Mouse (Mus musculus): ENCODE data around the gene Ptpn6. TPM values are rescaled to one million over a fixed set of nuclear protein-coding genes. Genes with fewer than 3 reads are reported as not detected.

Ptpn6 gene
- polyA plus RNA-seq, 1 experiment from 2014 or later, result 5.9 TPM

- Histone ChIP-seq H3K4me1 (replicated peaks) (no peaks in the 10 kb centered on the region), H3K4me2 (no peak overlapping the region), H3K9me3 (no peaks in the 10 kb centered on the region), H3K36me3 (peaks cover 82% of the 10 kb centered on the region), H3K27me3 (no peaks in the 10 kb centered on the region), H3K9ac (no peak overlapping the region), H3K27ac (no peak overlapping the region), H3K4me3 (no peak overlapping the region)
- WGBS, result 52% methylated on average over 3 of the region's 3 CpGs
- ATAC-seq (ENCODE audit: low FRiP score), result peak; percentile 67
These were observed 35.8 kb downstream of the Ptpn6 start for GRCm38 (mm10) chr6:124702784-124703103.

- 0 out of 2 replicates have a peak, but pooled peaks have one; percentile 4 for ATAC-seq (ENCODE audit: low FRiP score)
- H3K4me1 ChIP-seq (replicated peaks), result no peaks in the 10 kb centered on the region
- H3K9ac ChIP-seq, result no peak overlapping the region
- 94% methylated on average over 17 of the region's 17 CpGs for WGBS
- no peak overlapping the region for H3K4me3 ChIP-seq
- no peaks in the 10 kb centered on the region for H3K9me3 ChIP-seq
- no peaks in the 10 kb centered on the region for H3K27me3 ChIP-seq
- H3K27ac ChIP-seq, result no peak overlapping the region
- peaks cover 78% of the 10 kb centered on the region for H3K36me3 ChIP-seq
- no peak overlapping the region for H3K4me2 ChIP-seq
These were observed 36.3 kb downstream of the Ptpn6 start for GRCm38 (mm10) chr6:124702102-124702783.

- H3K27me3 ChIP-seq, result no peaks in the 10 kb centered on the region
- ATAC-seq (ENCODE audit: low FRiP score), result no peak
- H3K9ac ChIP-seq, result no peak overlapping the region
- H3K4me2 ChIP-seq, result no peak overlapping the region
- H3K4me1 ChIP-seq (replicated peaks), result no peaks in the 10 kb centered on the region
- 82% methylated on average over 8 of the region's 8 CpGs for WGBS
- no peak overlapping the region for H3K4me3 ChIP-seq
- no peak overlapping the region for H3K27ac ChIP-seq
- peaks cover 75% of the 10 kb centered on the region for H3K36me3 ChIP-seq
- H3K9me3 ChIP-seq, result no peaks in the 10 kb centered on the region
These were observed 37.2 kb downstream of the Ptpn6 start for GRCm38 (mm10) chr6:124701338-124701737.

- Histone ChIP-seq H3K36me3 (peaks cover 62% of the 10 kb centered on the region), H3K9ac (no peak overlapping the region), H3K27me3 (no peaks in the 10 kb centered on the region), H3K27ac (no peak overlapping the region), H3K4me2 (no peak overlapping the region), H3K4me3 (no peak overlapping the region), H3K4me1 (replicated peaks) (no peaks in the 10 kb centered on the region), H3K9me3 (no peaks in the 10 kb centered on the region)
- ATAC-seq (ENCODE audit: low FRiP score), result peak; percentile 21; the same call in 1 of the 2 replicates
- WGBS, result 91% methylated on average over 11 of the region's 11 CpGs
These were observed 38.4 kb downstream of the Ptpn6 start for GRCm38 (mm10) chr6:124699962-124700610.

GRCm38 (mm10) chr6:124699366-124699765, 39.1 kb downstream of the Ptpn6 start:
- H3K9me3 ChIP-seq, result no peaks in the 10 kb centered on the region
- WGBS, result 86% methylated on average over 4 of the region's 4 CpGs
- H3K9ac ChIP-seq, result no peak overlapping the region
- H3K4me3 ChIP-seq, result no peak overlapping the region
- peaks cover 55% of the 10 kb centered on the region for H3K36me3 ChIP-seq
- no peak for ATAC-seq (ENCODE audit: low FRiP score)
- H3K27ac ChIP-seq, result no peak overlapping the region
- H3K27me3 ChIP-seq, result no peaks in the 10 kb centered on the region
- H3K4me1 ChIP-seq (replicated peaks), result peaks cover 5% of the 10 kb centered on the region; the same call in 1 of the 2 replicates
- H3K4me2 ChIP-seq, result no peak overlapping the region

GRCm38 (mm10) chr6:124698751-124699150, 39.8 kb downstream of the Ptpn6 start:
- Histone ChIP-seq H3K36me3 (peaks cover 49% of the 10 kb centered on the region), H3K9ac (no peak overlapping the region), H3K4me3 (no peak overlapping the region)

GRCm38 (mm10) chr6:124696441-124697150, 41.9 kb downstream of the Ptpn6 start:
- Histone ChIP-seq H3K4me3 (no peak overlapping the region), H3K9me3 (no peaks in the 10 kb centered on the region), H3K9ac (no peak overlapping the region), H3K4me2 (no peak overlapping the region), H3K4me1 (replicated peaks) (peaks cover 11% of the 10 kb centered on the region; the same call in 1 of the 2 replicates), H3K27me3 (no peaks in the 10 kb centered on the region), H3K27ac (no peak overlapping the region), H3K36me3 (peaks cover 30% of the 10 kb centered on the region)
- no peak for ATAC-seq (ENCODE audit: low FRiP score)
- WGBS, result 91% methylated on average over 7 of the region's 7 CpGs

More at GRCm38 (mm10) chr6:124698751-124699150, 39.8 kb downstream of the Ptpn6 start:
- peaks cover 11% of the 10 kb centered on the region; the same call in 1 of the 2 replicates for H3K4me1 ChIP-seq (replicated peaks)
- H3K4me2 ChIP-seq, result no peak overlapping the region
- no peaks in the 10 kb centered on the region for H3K9me3 ChIP-seq
- no peaks in the 10 kb centered on the region for H3K27me3 ChIP-seq
- WGBS, result 89% methylated on average over 6 of the region's 6 CpGs
- ATAC-seq (ENCODE audit: low FRiP score), result no peak
- H3K27ac ChIP-seq, result no peak overlapping the region

- ATAC-seq (ENCODE audit: low FRiP score), result peak; percentile 70
- 80% methylated on average over 15 of the region's 15 CpGs for WGBS
- H3K27me3 ChIP-seq, result no peaks in the 10 kb centered on the region
- peak overlapping the region; percentile 68 for H3K27ac ChIP-seq
- H3K36me3 ChIP-seq, result peaks cover 9% of the 10 kb centered on the region
- H3K9ac ChIP-seq, result 0 out of 2 replicates have a peak overlapping the region, but pooled peaks have one; percentile 6
- no peak overlapping the region for H3K4me3 ChIP-seq
- peaks cover 11% of the 10 kb centered on the region; the same call in 1 of the 2 replicates for H3K4me1 ChIP-seq (replicated peaks)
- H3K9me3 ChIP-seq, result no peaks in the 10 kb centered on the region
- H3K4me2 ChIP-seq, result no peak overlapping the region
These were observed 44.2 kb downstream of the Ptpn6 start for GRCm38 (mm10) chr6:124694166-124694955.

GRCm38 (mm10) chr6:124693243-124693981, 45.1 kb downstream of the Ptpn6 start:
- no peak overlapping the region for H3K4me2 ChIP-seq
- H3K4me1 ChIP-seq (replicated peaks), result peaks cover 11% of the 10 kb centered on the region; the same call in 1 of the 2 replicates
- H3K4me3 ChIP-seq, result no peak overlapping the region
- H3K9ac ChIP-seq, result no peak overlapping the region
- no peak for ATAC-seq (ENCODE audit: low FRiP score)
- no peaks in the 10 kb centered on the region for H3K9me3 ChIP-seq
- no peaks in the 10 kb centered on the region for H3K27me3 ChIP-seq
- H3K36me3 ChIP-seq, result no peaks in the 10 kb centered on the region; the same call in 1 of the 2 replicates
- 80% methylated on average over 15 of the region's 15 CpGs for WGBS
- peak overlapping the region; percentile 68; the same call in 1 of the 2 replicates for H3K27ac ChIP-seq

- Histone ChIP-seq H3K4me3 (no peak overlapping the region), H3K9ac (no peak overlapping the region), H3K27ac (no peak overlapping the region), H3K9me3 (no peaks in the 10 kb centered on the region), H3K4me1 (replicated peaks) (peaks cover 11% of the 10 kb centered on the region; the same call in 1 of the 2 replicates), H3K27me3 (no peaks in the 10 kb centered on the region), H3K36me3 (0 out of 2 replicates have a peak, but pooled peaks cover 3% of the 10 kb centered on the region), H3K4me2 (no peak overlapping the region)
- no peak for ATAC-seq (ENCODE audit: low FRiP score)
- 92% methylated on average over 3 of the region's 3 CpGs for WGBS
These were observed 48.0 kb downstream of the Ptpn6 start for GRCm38 (mm10) chr6:124690517-124690916.

GRCm38 (mm10) chr6:124689011-124689410, 49.5 kb downstream of the Ptpn6 start:
- peaks cover 2% of the 10 kb centered on the region; the same call in 1 of the 2 replicates for H3K4me1 ChIP-seq (replicated peaks)
- no peak for ATAC-seq (ENCODE audit: low FRiP score)
- H3K27ac ChIP-seq, result no peak overlapping the region
- no peak overlapping the region for H3K4me2 ChIP-seq
- 90% methylated on average over 3 of the region's 3 CpGs for WGBS
- H3K27me3 ChIP-seq, result no peaks in the 10 kb centered on the region
- H3K9me3 ChIP-seq, result no peaks in the 10 kb centered on the region
- H3K9ac ChIP-seq, result no peak overlapping the region
- H3K4me3 ChIP-seq, result no peak overlapping the region
- 0 out of 2 replicates have a peak, but pooled peaks cover 3% of the 10 kb centered on the region for H3K36me3 ChIP-seq
